Mouse (Mus musculus) ES-Bruce4 (cell line): ENCODE measurements at regions not wholly inside any gene's neighbourhood (a gene's known extent, or its start where the extent isn't known, plus 50 kb on each side); places are given as distances from the start of the nearest gene placed in this dataset.

Experiments
- CTCF ChIP-seq: IDR thresholded peaks from one replicate; pipeline ENCODE4 v1.8.1; 2011; ENCODE audit warnings: low read depth, low read length
- POLR2A ChIP-seq: IDR thresholded peaks from one replicate; pipeline ENCODE4 v1.8.1; 2011; ENCODE audit warnings: low read length; ENCODE audit not compliant: insufficient read depth

DNA sequence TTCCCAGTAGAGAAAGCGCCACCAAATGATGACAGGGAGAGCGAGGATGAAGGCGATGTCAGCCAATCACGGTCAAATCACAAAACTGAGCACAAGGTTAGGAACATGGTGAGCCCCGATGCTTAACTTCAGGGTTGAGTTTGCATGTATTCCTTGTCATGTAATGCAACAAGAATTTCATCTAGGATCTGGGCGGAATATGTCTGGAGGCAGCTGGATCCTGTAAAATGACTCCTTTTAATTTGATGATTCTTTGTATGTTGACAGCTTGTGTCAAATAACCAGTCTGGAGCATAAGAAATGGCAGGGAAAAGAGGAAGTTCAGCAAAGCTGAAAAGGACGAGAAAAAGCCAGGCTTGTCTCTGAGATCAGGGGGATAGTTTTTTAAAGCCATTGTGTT lies 188.4 kb downstream of the Lmbrd1 start:
- no peak for TF ChIP-seq POLR2A
- no peak for TF ChIP-seq CTCF
